ENCODE assay signal across 9 mouse cellular contexts in the genomic region with DNA sequence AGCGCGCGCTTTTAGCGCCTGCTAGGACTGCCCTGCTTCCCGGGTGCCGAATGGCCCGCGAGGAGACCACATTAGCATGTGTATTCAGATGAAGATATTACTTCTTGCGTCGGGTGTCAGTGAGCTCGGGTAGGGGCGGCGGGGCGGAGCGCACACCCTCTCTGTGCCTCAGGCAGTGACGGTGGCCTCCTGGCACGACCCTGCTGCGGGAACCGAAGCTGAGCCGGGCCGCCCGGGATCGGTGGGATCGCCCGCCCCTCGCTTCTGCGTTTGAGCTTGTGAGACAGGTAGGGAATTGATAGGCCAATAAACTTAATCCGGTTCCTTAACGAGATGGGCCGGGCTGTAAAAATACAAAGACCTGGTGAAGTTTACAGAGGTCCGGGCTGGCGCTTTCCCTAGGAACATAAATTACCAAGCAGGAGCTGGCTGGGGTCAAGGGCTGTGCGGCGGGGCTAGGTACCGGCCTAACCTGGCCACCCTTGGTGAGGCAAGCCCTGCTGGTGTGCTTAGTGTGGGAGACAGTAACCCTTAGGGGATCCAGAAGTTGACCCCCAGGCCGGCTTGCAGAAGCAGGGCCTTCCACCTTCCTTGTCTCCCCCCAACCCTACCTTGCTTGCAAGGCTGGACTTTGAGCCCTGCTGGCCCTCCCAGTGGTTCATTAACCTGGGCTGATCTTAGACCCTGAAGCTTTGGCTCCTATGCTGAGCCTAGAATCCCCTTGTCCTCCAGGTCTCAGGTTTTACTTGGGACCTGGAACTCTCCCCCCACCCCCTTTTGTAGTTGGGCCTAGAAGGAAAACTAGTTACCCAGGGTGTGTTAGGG. TPM values are rescaled to one million over a fixed set of nuclear protein-coding genes. Genes with fewer than 3 reads are reported as not detected.
A peak's percentile ranks its signal among the peaks of the same experiment; 100 is the strongest.
DNase-seq lines count a peak whose midpoint lies in the region; ATAC-seq and TF ChIP-seq lines count a peak whose summit lies in the region.
"Had no signal": no experiment of that assay in that cellular context is flagged by ENCODE, and none has a peak within 500 bp of the region (broad histone marks: within the 10 kb centered on the region; RNA-seq: fewer than 3 reads in every experiment).

No protein-coding gene starts in this region.

- peak overlapping the region; percentile 60 for H3K27ac ChIP-seq in left cerebral cortex, adult 2 months
- H3K27ac ChIP-seq in forebrain, embryonic 15.5 days (replicated peaks): peak overlapping the region; percentile 75
- no peak overlapping the region for H3K27ac ChIP-seq in olfactory bulb, adult 2 months (ENCODE audit: insufficient read depth, low read depth, low read length)

- intact Hi-C loops in left cerebral cortex, adult 2 months (cut with DNase I): loop anchor here (5.0 kb wide), 1 partner anchor 37 kb away; no protein-coding TSS in a partner anchor
- intact Hi-C loops in left cerebral cortex, postnatal 10 days (cut with DNase I): no loop called here

- no peak for DNase-seq in left cerebral cortex, adult 2 months (ENCODE audit: extremely low spot score in 1 of 2, low spot score in 2 of 2)
- DNase-seq in left cerebral cortex, adult 9 months (ENCODE audit: low spot score in 2 of 2): no peak
- peak; percentile 77 to 90 for DNase-seq in kidney, postnatal 25 days
- DNase-seq in spleen, adult 12 weeks (ENCODE audit: low spot score): no peak
- DNase-seq in left cerebral cortex, postnatal 10 days (ENCODE audit: extremely low spot score in 1 of 2, low spot score in 2 of 2): no peak
- no peak for DNase-seq in layer of hippocampus, adult 18-20 months (ENCODE audit: low spot score in 2 of 2)

- ATAC-seq in forebrain, embryonic 15.5 days (replicated peaks): peak; percentile 31
- ATAC-seq: Patski had no signal

- peak overlapping the region; percentile 47 for H3K4me3 ChIP-seq in left cerebral cortex, adult 2 months
- peak overlapping the region; percentile 73 for H3K4me3 ChIP-seq in forebrain, embryonic 15.5 days
- peak overlapping the region; percentile 48 for H3K4me3 ChIP-seq in olfactory bulb, adult 2 months (ENCODE audit: insufficient read depth, low read depth, low read length)

- H3K36me3 ChIP-seq in forebrain, embryonic 15.5 days: no peaks in the 10 kb centered on the region

- peak overlapping the region; percentile 95 for H3K4me2 ChIP-seq in forebrain, embryonic 15.5 days (replicated peaks)

- peak overlapping the region; percentile 72 for H3K9ac ChIP-seq in forebrain, embryonic 15.5 days (replicated peaks)

- H3K9me3 ChIP-seq in forebrain, embryonic 15.5 days: no peaks in the 10 kb centered on the region

- H3K27me3 ChIP-seq in forebrain, embryonic 15.5 days: 0 out of 2 replicates have a peak, but pooled peaks cover 4% of the 10 kb centered on the region
- H3K27me3 ChIP-seq: Patski had no signal

- H3K4me1 ChIP-seq in forebrain, embryonic 15.5 days: peaks cover 54% of the 10 kb centered on the region
- H3K4me1 ChIP-seq in olfactory bulb, adult 2 months (ENCODE audit: control insufficient read depth, insufficient read depth, low read length): peaks cover 22% of the 10 kb centered on the region

- no peak for TF ChIP-seq POLR2A in olfactory bulb, adult 2 months (IDR thresholded peaks at IDR 0.05; ENCODE audit: insufficient read depth, low read depth, low read length)

- no peak for TF ChIP-seq CTCF in left cerebral cortex, adult 2 months (IDR thresholded peaks at IDR 0.05)
- TF ChIP-seq CTCF in olfactory bulb, adult 2 months (IDR thresholded peaks at IDR 0.05; ENCODE audit: insufficient read depth, low read depth, low read length): no peak

- WGBS in forebrain, embryonic 15.5 days: 1% methylated on average over 36 of the region's 36 CpGs
- WGBS in olfactory bulb, adult 2 months: 21% methylated on average over 36 of the region's 36 CpGs

RNA-seq across cellular contexts. Expression of gene Fgfr3, which starts 2.4 kb away (rescaled TPM):
- total RNA-seq in left cerebral cortex, adult 2 months (2021): 100 to 1,000 TPM; 112 to 140 TPM
- polyA plus RNA-seq in forebrain, embryonic 15.5 days (2015; fragmentation: Nextera tagmentation; extraction: Ambion mirVana): 32.9 and 44.3 TPM in 2 replicates
- not detected in 2 replicates for polyA plus RNA-seq in olfactory bulb, adult 2 months (2012; ENCODE audit: insufficient read depth, insufficient read length, low replicate concordance, missing spikeins)
- 100 to 1,000 TPM in 1 of 2 experiments, 10 to 100 TPM in 1; 71.3 to 109 TPM for total RNA-seq in left cerebral cortex, postnatal 10 days (2021)
- total RNA-seq in layer of hippocampus, adult 18-20 months (2021): 100 to 1,000 TPM; 120 to 122 TPM

RNA-seq across cellular contexts. Expression of gene Letm1, which starts 58.8 kb away (rescaled TPM):
- total RNA-seq in left cerebral cortex, adult 2 months (2021): 100 to 1,000 TPM in 1 of 2 experiments, 10 to 100 TPM in 1; 98.0 to 103 TPM
- 69.5 and 72.3 TPM in 2 replicates for polyA plus RNA-seq in forebrain, embryonic 15.5 days (2015; fragmentation: Nextera tagmentation; extraction: Ambion mirVana)
- polyA plus RNA-seq in olfactory bulb, adult 2 months (2012; ENCODE audit: insufficient read depth, insufficient read length, low replicate concordance, missing spikeins): not detected in 2 replicates
- 100 to 1,000 TPM in 1 of 2 experiments, 10 to 100 TPM in 1; 99.6 to 113 TPM for total RNA-seq in left cerebral cortex, postnatal 10 days (2021)
- 100 to 1,000 TPM in 1 of 2 experiments, 10 to 100 TPM in 1; 95.4 to 101 TPM for total RNA-seq in layer of hippocampus, adult 18-20 months (2021)

Comparison
In these comparisons a context has a peak if more than half of its experiments do, and no peak if none do; other contexts are left out.
1. DNase-seq: peak in kidney, postnatal 25 days (2 of 2); none in left cerebral cortex, adult 2 months (0 of 2), left cerebral cortex, adult 9 months (0 of 2), spleen, adult 12 weeks (single experiment), left cerebral cortex, postnatal 10 days (0 of 2) and layer of hippocampus, adult 18-20 months (0 of 2).
2. Peak in every context shown above with its lines, with median percentiles within 50 percentile points of each other: H3K4me3 ChIP-seq.